Mouse (Mus musculus): ENCODE results near the gene Grip1. TPM values are rescaled to one million over a fixed set of nuclear protein-coding genes. Genes with fewer than 3 reads are reported as not detected.

Gene Grip1
- total RNA-seq, 2 experiments from 2014 or later, result 1.0 to 1.4 TPM

- no peak for DNase-seq
- intact Hi-C loops (cut with DNase I), result loop anchor here (10.0 kb wide), 1 partner anchor 164 kb away; no protein-coding TSS in a partner anchor
Observed at GRCm38 (mm10) chr10:119641011-119641410, 187.4 kb downstream of the Grip1 start.

- intact Hi-C loops (cut with DNase I), result loop anchor here (10.0 kb wide), 1 partner anchor 161 kb away; no protein-coding TSS in a partner anchor
Observed at GRCm38 (mm10) chr10:119644289-119644688, 190.7 kb downstream of the Grip1 start.

GRCm38 (mm10) chr10:119646500-119647439, 193.1 kb downstream of the Grip1 start:
- intact Hi-C loops (cut with DNase I), result loop anchor here (1.0 to 10.0 kb wide), 4 partner anchors 131 to 555 kb away; partner anchors contain the start of gene Tmbim4
- DNase-seq, result peak; percentile 22 to 69

More at GRCm38 (mm10) chr10:119644289-119644688, 190.7 kb downstream of the Grip1 start:
- DNase-seq, result no peak

- no peak for DNase-seq
- intact Hi-C loops (cut with DNase I), result no loop called here
Observed at GRCm38 (mm10) chr10:119660677-119661353, 207.2 kb downstream of the Grip1 start.

GRCm38 (mm10) chr10:119663586-119663985, 210.0 kb downstream of the Grip1 start:
- intact Hi-C loops (cut with DNase I), result no loop called here
- no peak for DNase-seq

- DNase-seq, result no peak
Observed at GRCm38 (mm10) chr10:119666386-119666785, 212.8 kb downstream of the Grip1 start.

GRCm38 (mm10) chr10:119670456-119670855, 216.8 kb downstream of the Grip1 start:
- no peak for DNase-seq
- intact Hi-C loops (cut with DNase I), result no loop called here

More at GRCm38 (mm10) chr10:119666386-119666785, 212.8 kb downstream of the Grip1 start:
- intact Hi-C loops (cut with DNase I), result no loop called here

- intact Hi-C loops (cut with DNase I), result no loop called here
- no peak for DNase-seq
Observed at GRCm38 (mm10) chr10:119684377-119684826, 230.8 kb downstream of the Grip1 start.

GRCm38 (mm10) chr10:119691358-119692083, 237.9 kb downstream of the Grip1 start:
- no peak for DNase-seq
- intact Hi-C loops (cut with DNase I), result no loop called here

- intact Hi-C loops (cut with DNase I), result no loop called here
- DNase-seq, result no peak
Observed at GRCm38 (mm10) chr10:119692284-119692890, 238.8 kb downstream of the Grip1 start.

GRCm38 (mm10) chr10:119693400-119693799, 239.8 kb downstream of the Grip1 start:
- DNase-seq, result no peak
- intact Hi-C loops (cut with DNase I), result no loop called here

- no peak for DNase-seq
- intact Hi-C loops (cut with DNase I), result no loop called here
Observed at GRCm38 (mm10) chr10:119697257-119697798, 243.7 kb downstream of the Grip1 start.

GRCm38 (mm10) chr10:119705348-119705747, 251.7 kb downstream of the Grip1 start:
- intact Hi-C loops (cut with DNase I), result no loop called here
- peak in 1 of 2 experiments; percentile 61 for DNase-seq

GRCm38 (mm10) chr10:119706281-119706680, 252.7 kb downstream of the Grip1 start:
- intact Hi-C loops (cut with DNase I), result no loop called here
- no peak for DNase-seq

- no peak for DNase-seq
- intact Hi-C loops (cut with DNase I), result no loop called here
Observed at GRCm38 (mm10) chr10:119706983-119707382, 253.4 kb downstream of the Grip1 start.

GRCm38 (mm10) chr10:119721887-119722286, 268.3 kb downstream of the Grip1 start:
- intact Hi-C loops (cut with DNase I), result no loop called here
- no peak for DNase-seq

- intact Hi-C loops (cut with DNase I), result no loop called here
- peak; percentile 5 to 12 for DNase-seq
Observed at GRCm38 (mm10) chr10:119722471-119722870, 268.8 kb downstream of the Grip1 start.

GRCm38 (mm10) chr10:119723671-119724070, 270.0 kb downstream of the Grip1 start:
- intact Hi-C loops (cut with DNase I), result no loop called here
- DNase-seq, result no peak

GRCm38 (mm10) chr10:119725363-119725762, 271.7 kb downstream of the Grip1 start:
- DNase-seq, result no peak

GRCm38 (mm10) chr10:119725966-119726365, 272.3 kb downstream of the Grip1 start:
- DNase-seq, result peak; percentile 7
- intact Hi-C loops (cut with DNase I), result no loop called here

More at GRCm38 (mm10) chr10:119725363-119725762, 271.7 kb downstream of the Grip1 start:
- intact Hi-C loops (cut with DNase I), result no loop called here

Data from heart, postnatal 10 days (tissue).